Mouse (Mus musculus) hindbrain, postnatal 0 days (tissue): ENCODE data around the gene Celf2. TPM values are rescaled to one million over a fixed set of nuclear protein-coding genes. Genes with fewer than 3 reads are reported as not detected.
A peak's percentile ranks its signal among the peaks of the same experiment; 100 is the strongest.

Source experiments
- ATAC-seq: fragments of 200-750 bp; cut with Nextera tagmentation; 2 replicates; pipeline ENCODE4 v1.8.0; 2017; ENCODE audit warnings: mild to moderate bottlenecking, moderate TSS enrichment, moderate library complexity
- DNase-seq: peaks from one replicate; pipeline ENCODE4 v3.0.0-alpha.2; 2015; ENCODE audit warnings: low spot score
- H3K27ac ChIP-seq: fragments of 300-500 bp; sonication (generic); 2 replicates; pipeline ENCODE4 v1.5.1; 2014; ENCODE audit warnings: mild to moderate bottlenecking
- H3K27me3 ChIP-seq: fragments of 300-500 bp; sonication (generic); 2 replicates; pipeline ENCODE4 v1.6.1; 2014; ENCODE audit warnings: low read length, mixed read lengths; ENCODE audit not compliant: insufficient read depth
- H3K36me3 ChIP-seq: fragments of 300-500 bp; sonication (generic); 2 replicates; pipeline ENCODE4 v1.6.1; 2014; ENCODE audit warnings: low read length, mixed read lengths; ENCODE audit not compliant: insufficient read depth
- H3K4me1 ChIP-seq: fragments of 300-500 bp; sonication (generic); 2 replicates; pipeline ENCODE4 v1.6.1; 2014; ENCODE audit warnings: antibody characterized with exemption, low read length, mixed read lengths; ENCODE audit not compliant: insufficient read depth
- H3K4me2 ChIP-seq: fragments of 300-500 bp; sonication (generic); 2 replicates; pipeline ENCODE4 v1.6.1; 2014; ENCODE audit warnings: low read depth, mild to moderate bottlenecking, low read length, moderate library complexity, mixed read lengths
- H3K4me3 ChIP-seq: fragments of 300-500 bp; sonication (generic); 2 replicates; pipeline ENCODE4 v1.5.1; 2014; ENCODE audit warnings: low read length
- H3K9ac ChIP-seq: fragments of 300-500 bp; sonication (generic); replicated peaks from 2 replicates; pipeline ENCODE4 v1.6.1; 2014; ENCODE audit warnings: mild to moderate bottlenecking, low read length, moderate library complexity, mixed read lengths
- H3K9me3 ChIP-seq: fragments of 300-500 bp; sonication (generic); 2 replicates; pipeline ENCODE4 v1.6.1; 2016; ENCODE audit warnings: low read length, mixed read lengths
- CTCF ChIP-seq: IDR thresholded peaks from 2 replicates; pipeline ENCODE4 v1.5.1; 2016; ENCODE audit warnings: antibody characterized with exemption, control low read depth, low read depth
- WGBS: fragments of 180-500 bp; shearing (Covaris S2); extraction: QIAGEN DNeasy Blood & Tissue Kit; methylation state at CpG from one replicate; pipeline ENCODE4 v1.1.7; 2014; 5-methylcytosine and 5-hydroxymethylcytosine counted together
- polyA plus RNA-seq: library from polyadenylated mRNA; unstranded; fragments of >200 nt; fragmentation: Nextera tagmentation; extraction: Ambion mirVana; gene quantifications from 2 replicates; pipeline ENCODE4 v1.2.1, GENCODE M21; 2015
- total RNA-seq: library from RNA; depleted of rRNA; stranded (reverse); fragments of >200 nt; gene quantifications from 2 replicates; pipeline ENCODE4 v1.2.3, GENCODE M21; 2014

Celf2 gene
- total and polyA plus RNA-seq, 2 experiments from 2014 or later: 110 to 160 TPM

DNA sequence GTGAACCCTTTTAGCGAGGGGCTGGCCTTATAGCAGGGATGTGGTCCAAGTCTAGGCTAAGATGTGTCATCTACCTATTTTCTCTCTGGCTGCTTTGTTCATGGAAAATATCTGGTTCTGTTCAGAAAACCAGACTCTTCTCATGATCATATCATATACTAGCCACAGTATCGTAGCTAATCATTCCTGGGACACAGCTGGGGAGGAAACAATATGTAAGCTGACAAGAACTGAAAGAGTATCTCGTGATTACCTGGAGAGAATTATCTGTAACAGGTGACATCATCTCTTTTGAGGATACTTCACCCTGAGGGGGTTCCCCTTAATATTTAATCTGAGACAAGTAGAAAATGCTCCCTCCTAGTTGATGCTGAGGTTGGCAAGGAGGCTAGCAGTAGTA is 951.6 kb downstream of the Celf2 start:
- 74% methylated on average over 3 of the region's 3 CpGs for WGBS
- Histone ChIP-seq H3K27me3 (no peaks in the 10 kb centered on the region), H3K27ac (no peak overlapping the region), H3K36me3 (peaks cover 17% of the 10 kb centered on the region), H3K4me2 (no peak overlapping the region), H3K9me3 (no peaks in the 10 kb centered on the region), H3K9ac (no peak overlapping the region), H3K4me1 (no peaks in the 10 kb centered on the region), H3K4me3 (no peak overlapping the region)
- ATAC-seq: no peak
- TF ChIP-seq CTCF: no peak
- DNase-seq: no peak

DNA sequence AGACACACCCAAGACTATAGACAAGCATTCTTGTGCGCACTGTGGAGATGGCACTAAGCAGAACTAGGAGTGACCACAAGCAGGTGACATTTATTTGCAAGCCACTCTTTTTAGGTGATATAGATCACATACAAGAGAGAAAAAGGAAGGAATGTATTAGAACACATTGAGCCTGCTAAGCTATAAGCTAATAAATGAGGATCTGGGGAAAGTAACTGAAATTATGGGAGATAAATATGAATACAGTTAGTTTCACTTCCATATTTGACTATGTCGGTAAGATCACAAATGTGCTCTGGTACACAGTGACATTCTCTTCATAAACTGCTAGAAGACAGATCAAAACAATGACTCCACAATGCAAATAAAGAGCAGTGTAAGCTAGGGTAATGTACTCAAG is 952.5 kb downstream of the Celf2 start:
- H3K9ac ChIP-seq: no peak overlapping the region
- no peak overlapping the region for H3K4me3 ChIP-seq
- H3K9me3 ChIP-seq: no peaks in the 10 kb centered on the region
- no peak for ATAC-seq
- no peak for TF ChIP-seq CTCF
- no peak overlapping the region for H3K4me2 ChIP-seq
- H3K4me1 ChIP-seq: no peaks in the 10 kb centered on the region
- H3K27ac ChIP-seq: no peak overlapping the region
- DNase-seq: no peak
- H3K27me3 ChIP-seq: no peaks in the 10 kb centered on the region
- 93% methylated on average over 2 of the region's 2 CpGs for WGBS
- H3K36me3 ChIP-seq: peaks cover 24% of the 10 kb centered on the region

DNA sequence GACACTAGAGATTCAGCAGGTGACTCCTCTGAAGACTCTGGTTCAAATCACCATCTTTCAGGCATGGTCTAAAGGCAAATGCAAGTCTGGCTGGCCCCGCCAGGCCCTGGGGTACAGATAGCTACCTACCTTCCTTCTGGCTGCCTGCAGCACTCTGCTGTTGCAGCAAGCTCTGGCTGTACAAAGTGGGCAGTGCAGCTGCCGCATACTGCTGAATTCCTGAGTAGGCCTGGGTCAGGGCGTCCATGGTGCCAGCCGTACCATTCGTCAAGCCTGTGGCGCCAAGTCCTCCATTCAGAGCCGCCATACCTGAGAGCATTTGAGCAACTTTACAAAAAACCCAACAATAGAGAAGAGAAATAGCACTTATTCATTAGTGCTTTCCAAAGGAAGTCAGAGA is 955.7 kb downstream of the Celf2 start:
- no peak for DNase-seq
- no peak for TF ChIP-seq CTCF
- Histone ChIP-seq H3K4me1 (no peaks in the 10 kb centered on the region), H3K27me3 (no peaks in the 10 kb centered on the region), H3K27ac (no peak overlapping the region), H3K4me2 (no peak overlapping the region), H3K4me3 (no peak overlapping the region), H3K36me3 (peaks cover 16% of the 10 kb centered on the region), H3K9ac (no peak overlapping the region), H3K9me3 (no peaks in the 10 kb centered on the region)
- ATAC-seq: no peak
- WGBS: 61% methylated on average over 7 of the region's 7 CpGs

DNA sequence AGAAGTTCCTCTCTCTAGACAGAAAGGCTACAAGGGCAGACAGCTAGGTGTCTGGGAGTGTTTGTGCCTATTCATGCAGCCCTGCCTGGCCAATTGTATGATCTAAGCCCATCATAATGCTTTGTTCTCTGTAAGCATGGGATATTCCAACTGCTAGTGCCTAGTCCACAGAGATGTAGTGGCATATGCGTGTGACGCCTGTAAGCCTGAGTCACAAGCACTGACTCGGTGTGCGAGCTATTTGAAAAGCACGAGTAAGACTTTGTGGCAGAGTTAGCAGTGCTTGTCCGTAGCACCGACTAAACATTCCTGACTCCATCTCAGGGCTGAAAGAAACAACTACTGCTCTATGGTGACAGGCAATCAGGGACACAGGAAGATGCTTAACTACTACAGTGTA is 960.1 kb downstream of the Celf2 start:
- no peak for DNase-seq
- Histone ChIP-seq H3K27me3 (no peaks in the 10 kb centered on the region), H3K4me1 (no peaks in the 10 kb centered on the region; the same call in 1 of the 2 replicates), H3K27ac (no peak overlapping the region), H3K36me3 (peaks cover 8% of the 10 kb centered on the region; the same call in 1 of the 2 replicates), H3K4me2 (no peak overlapping the region), H3K9ac (no peak overlapping the region), H3K9me3 (no peaks in the 10 kb centered on the region), H3K4me3 (no peak overlapping the region)
- ATAC-seq: no peak
- TF ChIP-seq CTCF: no peak
- 73% methylated on average over 7 of the region's 7 CpGs for WGBS

DNA sequence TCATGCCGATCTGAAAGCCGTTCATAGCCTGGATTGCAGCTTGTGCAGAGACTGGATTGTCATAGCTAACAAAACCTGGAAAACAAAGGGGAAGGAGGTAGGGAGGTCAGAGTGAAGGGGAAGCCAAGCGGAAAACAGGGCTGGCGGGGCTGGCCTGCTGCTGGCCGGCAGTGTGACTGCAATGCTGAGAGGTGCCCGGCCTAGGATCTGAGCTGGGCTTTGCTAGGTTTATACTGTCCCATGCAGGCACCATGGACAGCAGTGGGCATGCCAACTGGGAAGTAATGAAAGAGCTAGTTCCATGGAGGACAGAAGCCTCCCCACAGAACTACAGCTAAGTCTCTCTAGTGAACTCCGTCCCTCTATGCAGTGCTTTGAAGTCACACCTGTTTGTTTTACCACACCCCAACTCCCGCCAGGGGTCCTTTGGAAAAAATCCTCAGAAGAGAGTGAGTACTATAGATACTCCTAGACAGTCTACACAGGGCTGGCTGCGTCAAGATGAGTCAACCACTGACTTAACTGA is 962.2 kb downstream of the Celf2 start:
- no peak for TF ChIP-seq CTCF
- no peak overlapping the region for H3K4me3 ChIP-seq
- H3K4me1 ChIP-seq: no peaks in the 10 kb centered on the region; the same call in 1 of the 2 replicates
- H3K27me3 ChIP-seq: no peaks in the 10 kb centered on the region
- H3K9me3 ChIP-seq: no peaks in the 10 kb centered on the region
- no peak overlapping the region for H3K9ac ChIP-seq
- H3K36me3 ChIP-seq: peaks cover 2% of the 10 kb centered on the region; the same call in 1 of the 2 replicates
- H3K4me2 ChIP-seq: no peak overlapping the region
- peak overlapping the region; percentile 72; the same call in 1 of the 2 replicates for H3K27ac ChIP-seq
- DNase-seq (peak; percentile 54), ATAC-seq (peak; percentile 77)
- WGBS: 22% methylated on average over 9 of the region's 9 CpGs

DNA sequence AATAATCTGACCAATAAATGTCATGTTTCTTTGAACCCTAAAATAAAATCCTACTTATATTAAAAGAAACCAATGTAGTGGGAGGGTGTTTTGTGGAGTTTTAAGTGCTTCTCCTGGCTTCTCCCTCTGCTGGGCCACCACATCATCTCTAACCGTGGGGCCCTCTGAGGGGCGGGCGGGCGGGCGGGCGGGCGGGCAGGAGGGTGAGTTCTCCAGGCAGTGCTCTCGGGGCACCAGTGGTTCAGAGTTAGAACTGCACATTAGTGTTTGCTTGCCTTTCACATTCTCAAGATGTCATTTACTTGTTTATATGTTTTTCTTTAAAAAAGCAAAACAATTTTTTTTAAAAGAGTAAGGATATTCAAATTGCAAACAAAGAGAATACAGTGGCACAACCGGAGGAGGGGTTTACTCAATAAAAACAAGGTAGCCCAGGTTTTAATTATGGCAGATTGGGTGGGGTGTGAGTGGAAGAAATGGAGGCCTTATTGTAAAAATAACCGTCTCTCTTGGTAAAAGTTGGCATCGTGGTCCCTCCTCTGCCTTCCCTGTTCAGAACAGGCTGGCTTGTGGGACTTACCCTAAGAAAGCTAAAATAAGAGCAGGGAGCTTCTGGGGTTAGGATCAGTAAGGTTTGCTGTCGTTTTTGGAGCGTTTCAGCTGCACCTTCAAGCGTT is 962.8 kb downstream of the Celf2 start:
- no peak overlapping the region for H3K4me3 ChIP-seq
- H3K27ac ChIP-seq: peak overlapping the region; percentile 72; the same call in 1 of the 2 replicates
- H3K36me3 ChIP-seq: peaks cover 1% of the 10 kb centered on the region; the same call in 1 of the 2 replicates
- WGBS: 31% methylated on average over 14 of the region's 14 CpGs
- no peak overlapping the region for H3K4me2 ChIP-seq
- ATAC-seq (peak; percentile 21; the same call in 1 of the 2 replicates), DNase-seq (peak; percentile 26)
- no peaks in the 10 kb centered on the region for H3K9me3 ChIP-seq
- no peak overlapping the region for H3K9ac ChIP-seq
- TF ChIP-seq CTCF: no peak
- no peaks in the 10 kb centered on the region for H3K27me3 ChIP-seq
- no peaks in the 10 kb centered on the region; the same call in 1 of the 2 replicates for H3K4me1 ChIP-seq
